Mouse (Mus musculus): ENCODE measurements around the gene Tlr2. TPM values are rescaled to one million over a fixed set of nuclear protein-coding genes. Genes with fewer than 3 reads are reported as not detected.

Tlr2 gene
- polyA plus RNA-seq, 1 experiment = 0.67 TPM

- TF ChIP-seq POLR2A (IDR thresholded peaks at IDR 0.05; ENCODE audit: borderline replicate concordance, extremely low read depth, insufficient read depth, insufficient read length, poor library complexity, severe bottlenecking) = no peak
- TF ChIP-seq CTCF (IDR thresholded peaks at IDR 0.05; ENCODE audit: borderline replicate concordance, extremely low read depth, insufficient read depth, insufficient read length) = no peak
Observed at GRCm38 (mm10) chr3:83862956-83863355, 21.4 kb upstream of the Tlr2 start.

GRCm38 (mm10) chr3:83859595-83859994 lies 18.0 kb upstream of the Tlr2 start:
- no peak for TF ChIP-seq CTCF (IDR thresholded peaks at IDR 0.05; ENCODE audit: borderline replicate concordance, extremely low read depth, insufficient read depth, insufficient read length)
- no peak for TF ChIP-seq POLR2A (IDR thresholded peaks at IDR 0.05; ENCODE audit: borderline replicate concordance, extremely low read depth, insufficient read depth, insufficient read length, poor library complexity, severe bottlenecking)
- no peak for DNase-seq (ENCODE audit: low read depth)

More at GRCm38 (mm10) chr3:83862956-83863355, 21.4 kb upstream of the Tlr2 start:
- no peak for DNase-seq (ENCODE audit: low read depth)

- DNase-seq (ENCODE audit: low read depth) = no peak
- TF ChIP-seq CTCF (IDR thresholded peaks at IDR 0.05; ENCODE audit: borderline replicate concordance, extremely low read depth, insufficient read depth, insufficient read length) = no peak
- TF ChIP-seq POLR2A (IDR thresholded peaks at IDR 0.05; ENCODE audit: borderline replicate concordance, extremely low read depth, insufficient read depth, insufficient read length, poor library complexity, severe bottlenecking) = no peak
Observed at GRCm38 (mm10) chr3:83859071-83859470, 17.5 kb upstream of the Tlr2 start.

GRCm38 (mm10) chr3:83857621-83858020 lies 16.1 kb upstream of the Tlr2 start:
- DNase-seq (ENCODE audit: low read depth) = no peak
- TF ChIP-seq CTCF (IDR thresholded peaks at IDR 0.05; ENCODE audit: borderline replicate concordance, extremely low read depth, insufficient read depth, insufficient read length) = no peak
- TF ChIP-seq POLR2A (IDR thresholded peaks at IDR 0.05; ENCODE audit: borderline replicate concordance, extremely low read depth, insufficient read depth, insufficient read length, poor library complexity, severe bottlenecking) = no peak

GRCm38 (mm10) chr3:83855643-83856042 lies 14.1 kb upstream of the Tlr2 start:
- no peak for TF ChIP-seq CTCF (IDR thresholded peaks at IDR 0.05; ENCODE audit: borderline replicate concordance, extremely low read depth, insufficient read depth, insufficient read length)
- no peak for TF ChIP-seq POLR2A (IDR thresholded peaks at IDR 0.05; ENCODE audit: borderline replicate concordance, extremely low read depth, insufficient read depth, insufficient read length, poor library complexity, severe bottlenecking)
- DNase-seq (ENCODE audit: low read depth) = no peak

GRCm38 (mm10) chr3:83849341-83849740 lies 7.8 kb upstream of the Tlr2 start:
- TF ChIP-seq CTCF (IDR thresholded peaks at IDR 0.05; ENCODE audit: borderline replicate concordance, extremely low read depth, insufficient read depth, insufficient read length) = no peak
- no peak for TF ChIP-seq POLR2A (IDR thresholded peaks at IDR 0.05; ENCODE audit: borderline replicate concordance, extremely low read depth, insufficient read depth, insufficient read length, poor library complexity, severe bottlenecking)
- DNase-seq (ENCODE audit: low read depth) = no peak

- TF ChIP-seq POLR2A (IDR thresholded peaks at IDR 0.05; ENCODE audit: borderline replicate concordance, extremely low read depth, insufficient read depth, insufficient read length, poor library complexity, severe bottlenecking) = no peak
- no peak for TF ChIP-seq CTCF (IDR thresholded peaks at IDR 0.05; ENCODE audit: borderline replicate concordance, extremely low read depth, insufficient read depth, insufficient read length)
- DNase-seq (ENCODE audit: low read depth) = no peak
Observed at GRCm38 (mm10) chr3:83844766-83845520, 3.4 kb upstream of the Tlr2 start.

- DNase-seq (ENCODE audit: low read depth) = no peak
- no peak for TF ChIP-seq POLR2A (IDR thresholded peaks at IDR 0.05; ENCODE audit: borderline replicate concordance, extremely low read depth, insufficient read depth, insufficient read length, poor library complexity, severe bottlenecking)
- TF ChIP-seq CTCF (IDR thresholded peaks at IDR 0.05; ENCODE audit: borderline replicate concordance, extremely low read depth, insufficient read depth, insufficient read length) = no peak
Observed at GRCm38 (mm10) chr3:83839477-83839876, 2.1 kb downstream of the Tlr2 start.

- no peak for TF ChIP-seq CTCF (IDR thresholded peaks at IDR 0.05; ENCODE audit: borderline replicate concordance, extremely low read depth, insufficient read depth, insufficient read length)
- no peak for TF ChIP-seq POLR2A (IDR thresholded peaks at IDR 0.05; ENCODE audit: borderline replicate concordance, extremely low read depth, insufficient read depth, insufficient read length, poor library complexity, severe bottlenecking)
- no peak for DNase-seq (ENCODE audit: low read depth)
Observed at GRCm38 (mm10) chr3:83836685-83837084, 4.9 kb downstream of the Tlr2 start.

GRCm38 (mm10) chr3:83828145-83828611 lies 13.4 kb downstream of the Tlr2 start:
- DNase-seq (ENCODE audit: low read depth) = no peak
- no peak for TF ChIP-seq POLR2A (IDR thresholded peaks at IDR 0.05; ENCODE audit: borderline replicate concordance, extremely low read depth, insufficient read depth, insufficient read length, poor library complexity, severe bottlenecking)
- TF ChIP-seq CTCF (IDR thresholded peaks at IDR 0.05; ENCODE audit: borderline replicate concordance, extremely low read depth, insufficient read depth, insufficient read length) = no peak

GRCm38 (mm10) chr3:83827684-83828083 lies 13.9 kb downstream of the Tlr2 start:
- no peak for DNase-seq (ENCODE audit: low read depth)
- no peak for TF ChIP-seq POLR2A (IDR thresholded peaks at IDR 0.05; ENCODE audit: borderline replicate concordance, extremely low read depth, insufficient read depth, insufficient read length, poor library complexity, severe bottlenecking)
- TF ChIP-seq CTCF (IDR thresholded peaks at IDR 0.05; ENCODE audit: borderline replicate concordance, extremely low read depth, insufficient read depth, insufficient read length) = no peak

- DNase-seq (ENCODE audit: low read depth) = no peak
- TF ChIP-seq POLR2A (IDR thresholded peaks at IDR 0.05; ENCODE audit: borderline replicate concordance, extremely low read depth, insufficient read depth, insufficient read length, poor library complexity, severe bottlenecking) (no peak), CTCF (IDR thresholded peaks at IDR 0.05; ENCODE audit: borderline replicate concordance, extremely low read depth, insufficient read depth, insufficient read length) (no peak)
Observed at GRCm38 (mm10) chr3:83823774-83824173, 17.8 kb downstream of the Tlr2 start.

Measured in brain, embryonic 14.5 days (tissue).